Mouse (Mus musculus): ENCODE results near the gene 2010300C02Rik.

2010300C02Rik gene

GRCm38 (mm10) chr1:37568379-37568778, 151.5 kb downstream of the 2010300C02Rik start:
- DNase-seq (ENCODE audit: low read depth), result no peak

- DNase-seq (ENCODE audit: low read depth), result no peak
These were observed 153.1 kb downstream of the 2010300C02Rik start for GRCm38 (mm10) chr1:37566754-37567153.

- DNase-seq (ENCODE audit: low read depth), result no peak
These were observed 153.5 kb downstream of the 2010300C02Rik start for GRCm38 (mm10) chr1:37566344-37566743.

DNA sequence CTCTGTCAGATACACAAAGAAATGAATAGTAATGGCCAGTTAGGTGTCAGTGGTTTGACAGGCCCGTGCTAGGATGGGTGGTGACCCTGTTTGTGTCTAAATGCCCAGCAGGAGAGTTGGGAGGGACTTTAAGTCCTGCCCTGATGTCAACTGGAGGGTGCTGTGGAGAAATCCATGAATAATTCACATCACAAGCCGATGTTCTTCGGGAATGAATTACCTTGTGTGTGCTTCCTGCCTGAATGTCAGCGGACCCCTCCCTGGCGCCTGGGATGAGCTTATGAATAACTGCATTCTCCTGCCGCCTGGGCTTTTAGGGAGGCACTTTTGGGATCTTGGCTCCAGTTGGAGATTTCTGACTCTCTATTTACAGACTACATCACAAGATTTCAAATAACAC, 154.5 kb downstream of the 2010300C02Rik start:
- DNase-seq (ENCODE audit: low read depth), result no peak

DNA sequence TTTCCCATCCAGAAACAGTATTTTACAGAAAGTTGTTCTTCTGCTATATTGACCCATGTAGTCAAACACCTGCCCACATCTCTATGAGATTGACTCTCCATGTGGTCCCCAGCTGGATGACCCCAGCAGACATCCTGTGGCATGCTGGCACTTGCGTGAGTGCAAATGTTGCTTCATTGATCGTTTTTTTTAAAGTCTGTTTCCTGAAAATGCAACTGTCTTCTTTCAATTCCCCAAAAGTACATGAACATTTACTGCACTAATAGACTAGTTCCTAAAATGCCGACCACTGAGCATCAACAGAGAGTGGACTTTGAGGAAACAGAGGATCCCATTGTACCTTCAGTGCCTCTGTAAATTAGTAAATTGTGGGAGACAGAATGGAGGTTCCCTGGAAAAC, 157.9 kb downstream of the 2010300C02Rik start:
- no peak for DNase-seq (ENCODE audit: low read depth)

All from induced T-regulatory cell, adult 2 months (primary cell).